ENCODE assay signal across 9 mouse cellular contexts in genomic region chr3:98428449-98428775, GRCm38 (mm10). TPM values are rescaled to one million over a fixed set of nuclear protein-coding genes. Genes with fewer than 3 reads are reported as not detected.
DNase-seq lines count a peak whose midpoint lies in the region; ATAC-seq and TF ChIP-seq lines count a peak whose summit lies in the region.
"Had no signal": no experiment of that assay in that cellular context is flagged by ENCODE, and none has a peak within 500 bp of the region (broad histone marks: within the 10 kb centered on the region; RNA-seq: fewer than 3 reads in every experiment).

No protein-coding gene starts in this region.

- peak overlapping the region; percentile 46 for H3K9ac ChIP-seq in limb, embryonic 14.5 days (ENCODE audit: low read depth, low read length, severe bottlenecking)
- no peak overlapping the region for H3K9ac ChIP-seq in stomach, postnatal 0 days (ENCODE audit: low read length)

- no peak for TF ChIP-seq CTCF in thymus, adult 2 months (IDR thresholded peaks at IDR 0.05; ENCODE audit: borderline replicate concordance, control insufficient read depth, extremely low read depth, insufficient read depth, low read length, poor library complexity)
- no peak for TF ChIP-seq CTCF in stomach, postnatal 0 days (IDR thresholded peaks at IDR 0.05; ENCODE audit: low read depth)

- TF ChIP-seq POLR2A in thymus, adult 2 months (IDR thresholded peaks at IDR 0.05; ENCODE audit: control insufficient read depth, extremely low read depth, insufficient read depth, low read length, poor library complexity): no peak
- TF ChIP-seq POLR2A in limb, embryonic 14.5 days (IDR thresholded peaks at IDR 0.05; ENCODE audit: borderline replicate concordance, extremely low read depth, insufficient read depth, insufficient read length): no peak

- TF ChIP-seq EP300 in stomach, postnatal 0 days (optimal IDR thresholded peaks at IDR 0.05): no peak

- no peaks in the 10 kb centered on the region for H3K36me3 ChIP-seq in thymus, adult 2 months (ENCODE audit: control insufficient read depth, insufficient read depth, low read length)
- no peaks in the 10 kb centered on the region for H3K36me3 ChIP-seq in limb, embryonic 14.5 days (ENCODE audit: control insufficient read depth, insufficient read depth, low read length)
- H3K36me3 ChIP-seq in stomach, postnatal 0 days (ENCODE audit: control insufficient read depth, insufficient read depth, low read length): no peaks in the 10 kb centered on the region

- H3K4me1 ChIP-seq in thymus, adult 2 months (replicated peaks; ENCODE audit: control insufficient read depth, insufficient read depth, low read length): peaks cover 16% of the 10 kb centered on the region
- peaks cover 5% of the 10 kb centered on the region; the same call in 1 of the 2 replicates for H3K4me1 ChIP-seq in limb, embryonic 14.5 days (ENCODE audit: control insufficient read depth, insufficient read depth, low read length)
- no peaks in the 10 kb centered on the region for H3K4me1 ChIP-seq in stomach, postnatal 0 days (replicated peaks; ENCODE audit: control insufficient read depth, insufficient read depth)

- H3K4me3 ChIP-seq in thymus, adult 2 months (ENCODE audit: control insufficient read depth, insufficient read depth, low read length): peak overlapping the region; percentile 62
- H3K4me3 ChIP-seq in limb, embryonic 14.5 days (replicated peaks; ENCODE audit: low read length): peak overlapping the region; percentile 59
- H3K4me3 ChIP-seq in stomach, postnatal 0 days (ENCODE audit: low read depth, low read length): peak overlapping the region; percentile 56

- ATAC-seq in limb, embryonic 14.5 days (ENCODE audit: low FRiP score, low read depth): no peak
- ATAC-seq in stomach, postnatal 0 days (ENCODE audit: low FRiP score, low TSS enrichment): no peak; the same call in 1 of the 2 replicates

- peak; percentile 44 for DNase-seq in embryo, embryonic 10 days (ENCODE audit: low spot score)
- DNase-seq in embryo, embryonic 11 days: no peak
- DNase-seq in thymus, adult 2 months: peak; percentile 33
- no peak for DNase-seq in thymus, adult 18-20 months
- DNase-seq in limb, embryonic 14.5 days (ENCODE audit: low spot score): no peak
- DNase-seq in stomach, postnatal 0 days (ENCODE audit: low spot score): no peak
- no peak for DNase-seq in cerebellum, postnatal 14 days
- DNase-seq in adrenal gland, adult 18-20 months (ENCODE audit: low spot score in 2 of 2): no peak

- no peak overlapping the region for H3K27ac ChIP-seq in thymus, adult 2 months (ENCODE audit: control insufficient read depth, insufficient read depth, low read length)
- H3K27ac ChIP-seq in limb, embryonic 14.5 days (replicated peaks; ENCODE audit: low read depth, low read length): no peak overlapping the region
- no peak overlapping the region for H3K27ac ChIP-seq in stomach, postnatal 0 days (replicated peaks)

- peaks cover 11% of the 10 kb centered on the region; the same call in 1 of the 2 replicates for H3K27me3 ChIP-seq in thymus, adult 2 months (ENCODE audit: control insufficient read depth, insufficient read depth, low read length)
- H3K27me3 ChIP-seq in limb, embryonic 14.5 days (ENCODE audit: control insufficient read depth, insufficient read depth, low read length): peaks cover 29% of the 10 kb centered on the region
- no peaks in the 10 kb centered on the region for H3K27me3 ChIP-seq in stomach, postnatal 0 days (ENCODE audit: control insufficient read depth, insufficient read depth, low read length)

- no peaks in the 10 kb centered on the region for H3K9me3 ChIP-seq in limb, embryonic 14.5 days (ENCODE audit: control insufficient read depth, low read length)
- no peaks in the 10 kb centered on the region for H3K9me3 ChIP-seq in stomach, postnatal 0 days (ENCODE audit: control insufficient read depth, low read length)

- WGBS in thymus, adult 2 months: 1% methylated on average over 17 of the region's 17 CpGs
- 2% methylated on average over 17 of the region's 17 CpGs for WGBS in limb, embryonic 14.5 days
- WGBS in stomach, postnatal 0 days: 25% methylated on average over 17 of the region's 17 CpGs

- peak overlapping the region; percentile 99 for H3K4me2 ChIP-seq in limb, embryonic 14.5 days (replicated peaks; ENCODE audit: low read depth, low read length, severe bottlenecking)
- H3K4me2 ChIP-seq in stomach, postnatal 0 days (replicated peaks; ENCODE audit: low read depth): peak overlapping the region; percentile 96

RNA-seq across cellular contexts. Expression of gene Gm4450, which starts 28.5 kb away (rescaled TPM):
- not detected in 2 replicates for polyA plus RNA-seq in thymus, adult 2 months (2012; rRNA removed)
- not detected in 2 replicates for polyA plus RNA-seq in limb, embryonic 14.5 days (2012; rRNA removed)
- not detected in 2 replicates for polyA plus RNA-seq in limb, embryonic 14.5 days (2014; fragmentation: Nextera tagmentation; extraction: Ambion mirVana)
- polyA plus RNA-seq in stomach, postnatal 0 days (2015; fragmentation: Nextera tagmentation; extraction: Ambion mirVana): not detected in 2 replicates
- total RNA-seq in adrenal gland, adult 18-20 months (2021): not detected
- polyA plus RNA-seq: gonadal fat pad, adult 2 months had no signal

RNA-seq across cellular contexts. Expression of gene Zfp697, which starts 46.2 kb away (rescaled TPM):
- polyA plus RNA-seq in thymus, adult 2 months (2012; rRNA removed): 0.66 and 0.96 TPM in 2 replicates
- 6.4 and 7.7 TPM in 2 replicates for polyA plus RNA-seq in limb, embryonic 14.5 days (2012; rRNA removed)
- 8.6 and 8.9 TPM in 2 replicates for polyA plus RNA-seq in limb, embryonic 14.5 days (2014; fragmentation: Nextera tagmentation; extraction: Ambion mirVana)
- polyA plus RNA-seq in stomach, postnatal 0 days (2015; fragmentation: Nextera tagmentation; extraction: Ambion mirVana): 1.6 and 2.1 TPM in 2 replicates
- total RNA-seq in adrenal gland, adult 18-20 months (2021): 1 to 10 TPM; 3.8 to 5.9 TPM

Comparison
In these comparisons a context has a peak if more than half of its experiments do, and no peak if none do; other contexts are left out.
1. DNase-seq: peak in embryo, embryonic 10 days (single experiment) and thymus, adult 2 months (single experiment); none in embryo, embryonic 11 days (single experiment), thymus, adult 18-20 months (0 of 2), limb, embryonic 14.5 days (single experiment), stomach, postnatal 0 days (single experiment), cerebellum, postnatal 14 days (0 of 2) and adrenal gland, adult 18-20 months (0 of 2).
2. Peak in every context shown above with its lines, with median percentiles within 50 percentile points of each other: H3K4me3 ChIP-seq.